ENCODE assay signal across 8 mouse cellular contexts in genomic region chr19:56817851-56818526, GRCm38 (mm10). TPM values are rescaled to one million over a fixed set of nuclear protein-coding genes. Genes with fewer than 3 reads are reported as not detected.
DNase-seq lines count a peak whose midpoint lies in the region; ATAC-seq and TF ChIP-seq lines count a peak whose summit lies in the region.

No protein-coding gene starts in this region.

- H3K9ac ChIP-seq in embryonic facial prominence, embryonic 13.5 days, result no peak overlapping the region
- peak overlapping the region; percentile 62 for H3K9ac ChIP-seq in heart, embryonic 13.5 days

- intact Hi-C loops in left cerebral cortex, postnatal 10 days (cut with DNase I), result loop anchor here (10.0 kb wide), 1 partner anchor 227 kb away; no protein-coding TSS in a partner anchor

- peak overlapping the region; percentile 30 for H3K4me2 ChIP-seq in embryonic facial prominence, embryonic 13.5 days
- H3K4me2 ChIP-seq in heart, embryonic 13.5 days, result peak overlapping the region; percentile 63

- H3K27me3 ChIP-seq in embryonic facial prominence, embryonic 13.5 days, result no peaks in the 10 kb centered on the region
- no peaks in the 10 kb centered on the region for H3K27me3 ChIP-seq in heart, embryonic 13.5 days (replicated peaks)

- peaks cover 46% of the 10 kb centered on the region for H3K4me1 ChIP-seq in embryonic facial prominence, embryonic 13.5 days
- peaks cover 80% of the 10 kb centered on the region for H3K4me1 ChIP-seq in heart, embryonic 13.5 days

- no peak for TF ChIP-seq CTCF in layer of hippocampus, adult 2 months (conservative IDR thresholded peaks at IDR 0.05)

- 33% methylated on average over 14 of the region's 14 CpGs for WGBS in embryonic facial prominence, embryonic 13.5 days
- 21% methylated on average over 14 of the region's 14 CpGs for WGBS in heart, embryonic 13.5 days

- peak; percentile 20 to 39 for DNase-seq in layer of hippocampus, postnatal 36 days
- DNase-seq in layer of hippocampus, adult 2 months (ENCODE audit: low spot score in 2 of 2), result no peak
- peak; percentile 31 to 64 for DNase-seq in left cerebral cortex, postnatal 10 days (ENCODE audit: extremely low spot score in 1 of 2, low spot score in 2 of 2)
- peak; percentile 56 for DNase-seq in skeletal muscle tissue, adult 2 months (ENCODE audit: low read depth, low spot score)
- no peak for DNase-seq in thymus, postnatal 14 days
- no peak for DNase-seq in embryo, embryonic 10 days (ENCODE audit: low spot score)

- H3K36me3 ChIP-seq in embryonic facial prominence, embryonic 13.5 days, result peaks cover 12% of the 10 kb centered on the region
- H3K36me3 ChIP-seq in heart, embryonic 13.5 days, result peaks cover 21% of the 10 kb centered on the region

- H3K9me3 ChIP-seq in embryonic facial prominence, embryonic 13.5 days, result no peaks in the 10 kb centered on the region
- H3K9me3 ChIP-seq in heart, embryonic 13.5 days, result no peaks in the 10 kb centered on the region

- H3K4me3 ChIP-seq in layer of hippocampus, adult 2 months, result no peak overlapping the region; the same call in 1 of the 2 replicates
- H3K4me3 ChIP-seq in embryonic facial prominence, embryonic 13.5 days, result no peak overlapping the region
- peak overlapping the region; percentile 24 for H3K4me3 ChIP-seq in heart, embryonic 13.5 days

- no peak for ATAC-seq in embryonic facial prominence, embryonic 13.5 days (ENCODE audit: insufficient number of reproducible peaks, insufficient read depth, low FRiP score, low TSS enrichment, low read depth)
- ATAC-seq in heart, embryonic 13.5 days (ENCODE audit: extremely low read depth, insufficient number of reproducible peaks, low FRiP score, low TSS enrichment), result no peak

- H3K27ac ChIP-seq in layer of hippocampus, adult 2 months, result no peak overlapping the region
- H3K27ac ChIP-seq in embryonic facial prominence, embryonic 13.5 days, result 0 out of 2 replicates have a peak overlapping the region, but pooled peaks have one; percentile 29
- H3K27ac ChIP-seq in heart, embryonic 13.5 days (replicated peaks), result peak overlapping the region; percentile 94

RNA-seq across cellular contexts. Expression of gene Ccdc186, which starts 4.0 kb away (rescaled TPM):
- 10 to 100 TPM; 54.2 to 57.7 TPM for total RNA-seq in layer of hippocampus, postnatal 36 days (2021)
- total RNA-seq in layer of hippocampus, adult 2 months (2021), result 10 to 100 TPM; 49.5 to 51.5 TPM
- 24.8 and 27.7 TPM in 2 replicates for polyA plus RNA-seq in embryonic facial prominence, embryonic 13.5 days (2015; fragmentation: Nextera tagmentation; extraction: Ambion mirVana)
- 15.6 and 15.8 TPM in 2 replicates for polyA plus RNA-seq in heart, embryonic 13.5 days (2015; fragmentation: Nextera tagmentation; extraction: Ambion mirVana)
- 10 to 100 TPM; 39.0 to 44.1 TPM for total RNA-seq in left cerebral cortex, postnatal 10 days (2021)

RNA-seq across cellular contexts. Expression of gene Tdrd1, which starts 8.0 kb away (rescaled TPM):
- under 1 TPM; 0.20 to 0.51 TPM for total RNA-seq in layer of hippocampus, postnatal 36 days (2021)
- total RNA-seq in layer of hippocampus, adult 2 months (2021), result under 1 TPM; 0.56 to 0.59 TPM
- polyA plus RNA-seq in embryonic facial prominence, embryonic 13.5 days (2015; fragmentation: Nextera tagmentation; extraction: Ambion mirVana), result 1.3 and 1.5 TPM in 2 replicates
- polyA plus RNA-seq in heart, embryonic 13.5 days (2015; fragmentation: Nextera tagmentation; extraction: Ambion mirVana), result 0.52 and 0.75 TPM in 2 replicates
- under 1 TPM; 0.84 to 0.85 TPM for total RNA-seq in left cerebral cortex, postnatal 10 days (2021)

RNA-seq across cellular contexts. Expression of gene Vwa2, which starts 56.1 kb away (rescaled TPM):
- total RNA-seq in layer of hippocampus, postnatal 36 days (2021), result not detected
- not detected for total RNA-seq in layer of hippocampus, adult 2 months (2021)
- polyA plus RNA-seq in embryonic facial prominence, embryonic 13.5 days (2015; fragmentation: Nextera tagmentation; extraction: Ambion mirVana), result 7.5 and 8.0 TPM in 2 replicates
- polyA plus RNA-seq in heart, embryonic 13.5 days (2015; fragmentation: Nextera tagmentation; extraction: Ambion mirVana), result 0.37 and 0.51 TPM in 2 replicates
- under 1 TPM; 0.15 to 0.30 TPM for total RNA-seq in left cerebral cortex, postnatal 10 days (2021)

Comparison
In these comparisons a context has a peak if more than half of its experiments do, and no peak if none do; other contexts are left out.
1. DNase-seq: peak in layer of hippocampus, postnatal 36 days (2 of 2), left cerebral cortex, postnatal 10 days (2 of 2) and skeletal muscle tissue, adult 2 months (single experiment); none in layer of hippocampus, adult 2 months (0 of 2), thymus, postnatal 14 days (single experiment) and embryo, embryonic 10 days (single experiment).